Comparison of ENCODE assay signal across 25 mouse cellular contexts in genomic region chr6:112955773-112956172, GRCm38 (mm10). TPM values are rescaled to one million over a fixed set of nuclear protein-coding genes. Genes with fewer than 3 reads are reported as not detected.
A peak's percentile ranks its signal among the peaks of the same experiment; 100 is the strongest.
DNase-seq lines count a peak whose midpoint lies in the region; ATAC-seq lines count a peak whose summit lies in the region.
"Had no signal": no experiment of that assay in that cellular context is flagged by ENCODE, and none has a peak within 500 bp of the region (broad histone marks: within the 10 kb centered on the region; RNA-seq: fewer than 3 reads in every experiment).

No protein-coding gene starts in this region.

- peak overlapping the region; percentile 26; the same call in 1 of the 2 replicates for H3K27ac ChIP-seq in hindbrain, embryonic 10.5 days
- no peak overlapping the region for H3K27ac ChIP-seq in hindbrain, embryonic 12.5 days
- H3K27ac ChIP-seq: forebrain, embryonic 10.5 days; forebrain, embryonic 13.5 days; heart, embryonic 10.5 days; heart, embryonic 13.5 days; hindbrain, embryonic 15.5 days had no signal

- H3K9ac ChIP-seq in hindbrain, embryonic 12.5 days: no peak overlapping the region
- H3K9ac ChIP-seq: forebrain, embryonic 13.5 days; heart, embryonic 13.5 days; hindbrain, embryonic 15.5 days had no signal

- no peak overlapping the region for H3K4me3 ChIP-seq in hindbrain, embryonic 10.5 days
- no peak overlapping the region for H3K4me3 ChIP-seq in hindbrain, embryonic 12.5 days
- H3K4me3 ChIP-seq: forebrain, embryonic 10.5 days; forebrain, embryonic 13.5 days; heart, embryonic 10.5 days; heart, embryonic 13.5 days; hindbrain, embryonic 15.5 days had no signal

- no peak for DNase-seq in hindbrain, embryonic 10.5 days (ENCODE audit: low spot score)
- peak; percentile 70 for DNase-seq in 416B (ENCODE audit: low read depth)
- no peak for DNase-seq in spleen, postnatal 14 days (ENCODE audit: low spot score in 2 of 2)
- DNase-seq: adrenal gland, adult 8-10 months; adrenal gland, postnatal 25 days; B cell, adult 2 months; cerebellum, adult 11-12 months; cerebellum, adult 8-10 months; cerebellum, postnatal 10 days; cerebellum, postnatal 36 days; gastrocnemius, postnatal 14 days; heart, adult 18-20 months; heart, postnatal 14 days had no signal

- no peak overlapping the region for H3K4me2 ChIP-seq in hindbrain, embryonic 12.5 days (replicated peaks)
- H3K4me2 ChIP-seq: forebrain, embryonic 13.5 days; heart, embryonic 13.5 days; hindbrain, embryonic 15.5 days had no signal

- no peaks in the 10 kb centered on the region for H3K36me3 ChIP-seq in hindbrain, embryonic 10.5 days
- H3K36me3 ChIP-seq in hindbrain, embryonic 12.5 days: no peaks in the 10 kb centered on the region
- H3K36me3 ChIP-seq: forebrain, embryonic 10.5 days; G1E; heart, embryonic 10.5 days; heart, embryonic 13.5 days; hindbrain, embryonic 15.5 days had no signal

- ATAC-seq in hindbrain, embryonic 12.5 days (ENCODE audit: low FRiP score): no peak
- ATAC-seq in hematopoietic stem cell, adult 5-6 weeks (replicated peaks in 1 of 2; ENCODE audit: insufficient read depth in 1 of 2, low FRiP score in 2 of 2, low TSS enrichment in 1 of 2, low read depth in 1 of 2, poor library complexity in 2 of 2, severe bottlenecking in 2 of 2): peak; percentile 73 to 85
- no peak for ATAC-seq in activated CD4-positive, CD25-positive, alpha-beta regulatory T cell, adult 4 months
- ATAC-seq: forebrain, embryonic 13.5 days; forebrain, embryonic 16.5 days; intestine, postnatal 0 days had no signal

- H3K9me3 ChIP-seq in hindbrain, embryonic 10.5 days: no peaks in the 10 kb centered on the region
- no peaks in the 10 kb centered on the region for H3K9me3 ChIP-seq in hindbrain, embryonic 12.5 days (replicated peaks)
- H3K9me3 ChIP-seq: forebrain, embryonic 10.5 days; forebrain, embryonic 13.5 days; G1E; heart, embryonic 10.5 days; heart, embryonic 13.5 days; hindbrain, embryonic 15.5 days had no signal

- peaks cover 40% of the 10 kb centered on the region for H3K4me1 ChIP-seq in hindbrain, embryonic 10.5 days (replicated peaks)
- peaks cover 28% of the 10 kb centered on the region for H3K4me1 ChIP-seq in hindbrain, embryonic 12.5 days

- H3K27me3 ChIP-seq in hindbrain, embryonic 10.5 days (ENCODE audit: insufficient read depth, poor library complexity, severe bottlenecking): no peaks in the 10 kb centered on the region
- 0 out of 2 replicates have a peak, but pooled peaks cover 3% of the 10 kb centered on the region for H3K27me3 ChIP-seq in hindbrain, embryonic 12.5 days
- H3K27me3 ChIP-seq: CH12.LX; forebrain, embryonic 13.5 days; hindbrain, embryonic 15.5 days had no signal

- 76% methylated on average over 2 of the region's 2 CpGs for WGBS in hindbrain, embryonic 10.5 days
- 71% methylated on average over 2 of the region's 2 CpGs for WGBS in hindbrain, embryonic 12.5 days

RNA-seq across cellular contexts. Expression of gene Srgap3, which starts 8.7 kb away (rescaled TPM):
- polyA plus RNA-seq in hindbrain, embryonic 10.5 days (2016; fragmentation: Nextera tagmentation; extraction: Ambion mirVana): 28.0 and 34.7 TPM in 2 replicates
- polyA plus RNA-seq in hindbrain, embryonic 12.5 days (2016; fragmentation: Nextera tagmentation; extraction: Ambion mirVana): 44.8 and 48.9 TPM in 2 replicates
- total RNA-seq in hematopoietic stem cell, adult 5-6 weeks (2017): 6.9 and 9.6 TPM in 2 replicates
- polyA plus RNA-seq in activated CD4-positive, CD25-positive, alpha-beta regulatory T cell, adult 4 months (2017; shearing (Covaris generic)): under 1 TPM; 0.29 to 0.31 TPM
- polyA plus RNA-seq: G1E had no signal

Comparison
In these comparisons a context has a peak if more than half of its experiments do, and no peak if none do; other contexts are left out.
1. ATAC-seq: peak in hematopoietic stem cell, adult 5-6 weeks (2 of 2); none in hindbrain, embryonic 12.5 days (single experiment) and activated CD4-positive, CD25-positive, alpha-beta regulatory T cell, adult 4 months (single experiment).
2. RNA of gene Srgap3, which starts 8.7 kb away (polyA plus RNA-seq): 44.8 to 48.9 TPM in hindbrain, embryonic 12.5 days and 28.0 to 34.7 TPM in hindbrain, embryonic 10.5 days; 0.29 to 0.31 TPM in activated CD4-positive, CD25-positive, alpha-beta regulatory T cell, adult 4 months; every median in the first group is over 10 times any median in the second.